Mouse (Mus musculus) cerebellum, adult 11 months (tissue): ENCODE data around the gene Zscan26.
"Not testable (repeated sequence)": the region's sequence is repeated elsewhere in the genome, so short reads cannot be mapped to it uniquely, and the experiment has no call there.

Experiments used
- DNase-seq: peaks from one replicate; pipeline ENCODE4 v3.0.0; 2022

Zscan26 gene

GRCm38 (mm10) chr13:21453449-21453848 lies at the start of gene Zscan26:
Gene Zscan26, minus strand, starts transcription at chr13:21453730.
- DNase-seq = peak; percentile 76

DNA sequence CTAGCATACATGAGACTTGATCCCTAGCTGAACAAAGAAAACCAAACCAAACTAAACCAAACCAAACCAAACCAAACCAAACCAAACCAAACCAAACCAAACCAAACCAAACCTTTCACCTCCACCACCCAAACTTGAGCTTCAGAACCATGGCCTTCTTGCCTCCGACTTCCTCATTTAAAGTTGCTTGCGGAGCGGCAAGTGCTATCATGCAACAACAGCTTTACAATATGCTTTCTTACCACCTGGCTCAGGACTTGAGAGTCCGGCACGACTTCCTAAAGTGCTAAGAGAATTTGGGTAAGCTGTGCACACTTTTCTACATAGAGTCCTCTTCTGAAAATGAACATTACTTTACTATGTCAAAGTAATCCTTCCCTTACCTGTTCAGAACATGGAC lies 48.8 kb upstream of the Zscan26 start:
- DNase-seq = no peak

DNA sequence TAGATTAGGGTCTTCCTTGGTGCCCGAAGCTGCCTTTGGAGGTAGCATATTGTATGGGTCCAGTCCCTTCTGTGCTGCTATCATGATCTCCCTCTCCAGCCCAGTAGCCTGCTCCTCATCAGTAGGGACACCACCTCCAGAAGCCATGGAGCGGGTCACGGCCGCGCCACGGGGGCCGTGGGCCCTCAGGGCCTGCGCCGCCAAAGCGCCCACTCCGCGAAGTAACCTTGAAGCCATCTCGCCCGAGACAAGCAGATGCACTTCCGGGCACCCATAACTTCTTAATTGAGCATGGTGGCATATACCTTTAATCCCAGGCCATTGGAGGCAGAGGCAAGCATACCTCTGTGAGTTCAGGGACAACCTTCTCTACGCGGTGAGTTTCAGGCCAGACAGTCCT lies 47.7 kb upstream of the Zscan26 start, which contains the start of gene Gm11273:
Gene Gm11273, minus strand, starts transcription at position 237 of the 400 bp plus-strand sequence.
- not testable (repeated sequence) for DNase-seq

- DNase-seq = peak; percentile 7
Observed at GRCm38 (mm10) chr13:21495080-21495479, 41.5 kb upstream of the Zscan26 start, which contains the start of gene AK157302. Gene AK157302, plus strand, starts transcription at chr13:21495223.

GRCm38 (mm10) chr13:21492847-21493246 lies 39.3 kb upstream of the Zscan26 start:
- no peak for DNase-seq

GRCm38 (mm10) chr13:21486881-21487280 lies 33.4 kb upstream of the Zscan26 start:
- no peak for DNase-seq

- DNase-seq = peak; percentile 65
Observed at GRCm38 (mm10) chr13:21478759-21479670, 25.5 kb upstream of the Zscan26 start, which contains the start of the genes Zkscan4 and Gm10065. Gene Zkscan4, plus strand, starts transcription at chr13:21478907. Gene Gm10065, minus strand, starts transcription at chr13:21479441.

DNA sequence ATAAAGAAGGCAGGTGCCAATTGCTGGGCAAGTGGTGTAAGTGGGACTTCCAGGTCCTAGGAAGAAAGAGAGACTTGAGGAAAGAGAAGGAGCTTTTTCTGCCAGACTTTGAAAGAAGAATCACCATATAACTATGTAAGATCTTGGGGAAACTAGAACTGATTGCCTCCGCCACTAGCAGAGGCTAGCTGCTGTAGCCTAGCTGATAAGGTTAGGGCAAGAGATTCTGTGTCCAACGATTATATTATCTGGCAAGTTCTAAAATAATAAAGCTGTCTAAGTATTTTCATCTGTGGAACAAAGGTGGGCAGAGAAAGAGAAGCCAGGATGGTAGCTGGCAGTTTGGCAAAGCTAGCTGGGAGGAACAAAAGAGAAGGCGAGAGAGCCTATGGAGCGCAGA lies 18.9 kb upstream of the Zscan26 start:
- no peak for DNase-seq

- DNase-seq = no peak
Observed at GRCm38 (mm10) chr13:21469097-21469496, 15.6 kb upstream of the Zscan26 start.

- peak; percentile 83 for DNase-seq
Observed at GRCm38 (mm10) chr13:21468061-21469019, 14.8 kb upstream of the Zscan26 start, which contains the start of gene Nkapl. Gene Nkapl, minus strand, starts transcription at chr13:21468509.

GRCm38 (mm10) chr13:21467336-21467735 lies 13.8 kb upstream of the Zscan26 start:
- no peak for DNase-seq

DNA sequence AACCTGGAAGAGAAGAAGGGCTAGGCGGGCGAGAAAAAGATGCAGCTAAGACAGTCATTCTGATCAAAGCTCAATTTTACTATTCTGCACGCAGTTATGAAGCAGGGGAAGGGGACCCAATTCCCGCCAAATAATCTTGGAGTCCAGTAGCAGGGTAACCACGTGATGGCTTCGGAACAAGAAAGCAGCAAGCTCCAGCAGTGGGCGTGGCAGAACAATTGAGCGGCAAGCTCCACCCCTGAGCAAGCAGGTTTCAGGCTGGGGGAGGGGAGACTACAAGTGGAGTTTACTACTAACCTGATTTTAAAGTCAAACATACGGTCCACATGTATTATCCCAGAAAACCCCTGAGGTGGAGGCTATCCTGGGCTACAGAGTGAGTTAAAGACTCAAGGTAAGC lies 9.0 kb upstream of the Zscan26 start:
- not testable (repeated sequence) for DNase-seq

DNA sequence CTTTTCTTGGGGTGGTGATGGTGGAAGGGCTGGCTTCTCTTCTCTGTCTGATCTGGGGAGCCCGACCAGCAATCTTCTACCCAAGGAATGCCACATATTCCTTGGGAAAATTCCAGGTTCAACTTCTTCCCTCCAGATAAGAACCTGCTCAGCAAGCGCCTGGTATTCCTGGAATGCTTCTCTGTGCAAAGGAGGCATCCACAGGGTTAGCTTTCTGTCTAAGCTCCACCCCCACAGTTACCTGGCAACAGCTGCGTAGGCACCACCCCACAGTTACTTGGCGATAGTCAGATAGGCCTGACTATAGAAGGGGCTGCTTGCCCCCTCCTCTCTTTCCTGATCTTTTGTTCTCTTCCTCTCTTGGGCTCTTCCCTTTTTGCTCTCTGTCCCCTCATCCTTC lies 2.8 kb upstream of the Zscan26 start:
- no peak for DNase-seq

GRCm38 (mm10) chr13:21454133-21454532 lies 603 bp upstream of the Zscan26 start:
- no peak for DNase-seq

DNA sequence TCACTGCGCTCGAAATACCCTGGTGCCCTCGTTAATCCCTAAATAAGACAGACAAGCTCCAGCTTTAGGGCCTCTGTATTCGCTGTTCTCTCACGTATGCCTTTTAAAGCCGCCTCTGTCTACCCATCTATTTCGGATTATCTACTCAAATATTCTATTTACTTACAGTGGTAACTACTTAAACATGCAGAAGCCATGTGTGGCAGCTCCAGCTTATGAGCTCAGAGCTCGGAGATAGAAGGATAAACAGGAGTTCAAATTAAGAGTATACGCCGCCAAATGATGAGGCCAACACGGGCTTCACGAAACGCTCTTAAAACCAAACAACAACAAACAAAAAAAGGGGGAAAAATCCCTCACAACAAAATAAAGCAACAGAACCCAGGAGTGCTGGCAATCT lies 488 bp downstream of the Zscan26 start:
- DNase-seq = no peak

- no peak for DNase-seq
Observed at GRCm38 (mm10) chr13:21447856-21448614, 5.5 kb downstream of the Zscan26 start.

GRCm38 (mm10) chr13:21446796-21447195 lies 6.7 kb downstream of the Zscan26 start:
- DNase-seq = no peak

DNA sequence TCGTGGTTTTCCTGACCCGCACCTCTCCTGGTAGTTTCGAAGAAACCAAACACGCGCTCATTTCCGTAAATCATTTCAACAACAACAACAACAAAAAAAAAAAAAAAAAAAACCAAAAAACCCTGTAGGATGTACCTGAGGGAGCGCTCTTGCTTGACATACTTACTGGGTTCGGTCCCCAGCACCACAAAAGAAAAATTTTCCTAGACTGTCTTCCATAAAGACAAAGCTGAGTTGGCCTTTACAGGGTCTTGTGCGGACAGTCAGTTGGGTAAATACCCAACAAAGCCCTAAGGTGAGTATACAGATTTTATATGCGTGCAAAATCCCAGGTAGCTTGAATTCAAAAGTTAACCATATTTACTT lies 12.3 kb downstream of the Zscan26 start:
- DNase-seq = no peak

- peak; percentile 74 for DNase-seq
Observed at GRCm38 (mm10) chr13:21440503-21441206, 12.9 kb downstream of the Zscan26 start, which contains the start of gene Pgbd1. Gene Pgbd1, minus strand, starts transcription at chr13:21441058.

- no peak for DNase-seq
Observed at GRCm38 (mm10) chr13:21435476-21435875, 18.1 kb downstream of the Zscan26 start.

DNA sequence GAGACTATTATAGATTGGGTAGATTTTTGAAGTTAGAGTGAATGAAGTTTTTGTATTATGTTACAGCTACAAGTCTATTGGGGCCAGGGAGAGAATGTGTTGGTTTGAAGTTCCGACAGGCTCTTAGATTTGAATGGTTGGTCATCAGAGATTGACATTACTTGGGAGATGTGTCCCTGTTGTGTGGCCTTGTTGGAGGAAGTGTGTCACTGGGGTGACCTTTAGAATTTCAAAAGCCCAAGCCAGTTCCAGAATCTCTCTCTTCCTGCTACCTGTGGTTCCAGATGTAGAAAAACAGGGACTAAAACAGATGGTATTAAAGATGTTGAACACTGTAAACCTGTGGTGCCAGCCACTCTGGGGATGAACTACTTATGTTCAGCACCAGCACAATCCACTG lies 25.9 kb downstream of the Zscan26 start:
- no peak for DNase-seq

DNA sequence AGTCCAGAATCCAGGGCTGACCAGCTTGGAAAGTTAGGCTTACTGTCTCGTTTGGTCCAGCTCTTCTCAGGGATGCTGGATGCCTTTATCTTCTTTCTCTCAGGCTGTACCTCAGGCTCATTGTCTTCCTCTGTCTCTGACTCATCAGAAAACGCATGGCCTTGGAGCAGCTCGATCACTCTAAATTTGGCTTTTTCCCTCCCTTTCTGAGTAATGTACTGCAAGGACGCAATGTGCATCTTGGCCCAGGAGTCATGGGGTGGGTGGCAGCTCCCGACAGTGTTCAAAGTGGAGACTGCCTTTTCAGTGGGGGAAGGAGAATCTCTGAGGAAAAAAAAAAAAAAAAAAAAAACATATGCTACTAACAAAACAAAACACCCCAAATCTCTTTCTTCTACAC lies 30.2 kb downstream of the Zscan26 start:
- DNase-seq = no peak
